In the genomic region with DNA sequence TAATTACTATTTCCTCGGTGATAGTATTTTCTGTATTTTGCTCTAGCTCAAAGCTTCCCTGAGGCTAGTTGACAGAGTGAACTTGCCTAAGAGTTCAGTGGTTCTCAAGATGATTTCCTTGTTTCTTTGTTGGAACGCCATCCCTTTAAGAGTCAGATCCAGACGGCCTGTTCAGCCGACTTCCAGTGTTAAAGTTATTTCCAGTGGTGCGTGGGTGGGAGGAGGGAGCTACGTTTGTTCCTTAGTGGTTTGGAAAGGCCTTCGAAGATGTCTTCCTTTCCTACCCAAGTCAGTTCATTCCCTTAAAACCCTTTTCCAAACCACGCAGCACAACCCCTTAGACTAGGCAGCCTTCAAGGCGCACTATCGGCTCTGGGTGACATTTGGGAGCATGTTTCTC, we compare ENCODE assay signal across 13 mouse cellular contexts. TPM values are rescaled to one million over a fixed set of nuclear protein-coding genes. Genes with fewer than 3 reads are reported as not detected.
A peak's percentile ranks its signal among the peaks of the same experiment; 100 is the strongest.
DNase-seq lines count a peak whose midpoint lies in the region; ATAC-seq and TF ChIP-seq lines count a peak whose summit lies in the region.
"Had no signal": no experiment of that assay in that cellular context is flagged by ENCODE, and none has a peak within 500 bp of the region (broad histone marks: within the 10 kb centered on the region; RNA-seq: fewer than 3 reads in every experiment).

No protein-coding gene starts in this region.

- 60% methylated on average over 10 of the region's 10 CpGs for WGBS in kidney, embryonic 15.5 days
- 59% methylated on average over 10 of the region's 10 CpGs for WGBS in kidney, embryonic 14.5 days
- 45% methylated on average over 10 of the region's 10 CpGs for WGBS in heart, adult 2 months
- WGBS in heart, embryonic 15.5 days: 58% methylated on average over 10 of the region's 10 CpGs
- 61% methylated on average over 10 of the region's 10 CpGs for WGBS in lung, postnatal 0 days
- WGBS in stomach, postnatal 0 days: 63% methylated on average over 10 of the region's 10 CpGs

- no peaks in the 10 kb centered on the region for H3K36me3 ChIP-seq in kidney, embryonic 15.5 days
- no peaks in the 10 kb centered on the region for H3K36me3 ChIP-seq in kidney, embryonic 14.5 days (ENCODE audit: control insufficient read depth, insufficient read depth, low read length)
- H3K36me3 ChIP-seq in heart, adult 2 months (ENCODE audit: control insufficient read depth, insufficient read depth, low read length): no peaks in the 10 kb centered on the region
- H3K36me3 ChIP-seq in heart, embryonic 15.5 days: no peaks in the 10 kb centered on the region
- no peaks in the 10 kb centered on the region for H3K36me3 ChIP-seq in lung, postnatal 0 days (ENCODE audit: insufficient read depth, low read length)
- no peaks in the 10 kb centered on the region for H3K36me3 ChIP-seq in stomach, postnatal 0 days (ENCODE audit: control insufficient read depth, insufficient read depth, low read length)
- H3K36me3 ChIP-seq: embryonic facial prominence, embryonic 12.5 days; liver, embryonic 13.5 days had no signal

- ATAC-seq in kidney, embryonic 15.5 days (replicated peaks; ENCODE audit: low FRiP score): no peak
- ATAC-seq in kidney, embryonic 14.5 days (ENCODE audit: low FRiP score, low TSS enrichment): no peak
- no peak for ATAC-seq in heart, embryonic 15.5 days (replicated peaks; ENCODE audit: insufficient number of reproducible peaks, insufficient read depth, low FRiP score, low read depth)
- no peak for ATAC-seq in lung, postnatal 0 days
- no peak for ATAC-seq in stomach, postnatal 0 days (ENCODE audit: low FRiP score, low TSS enrichment)

- H3K9me3 ChIP-seq in kidney, embryonic 15.5 days (replicated peaks): no peaks in the 10 kb centered on the region
- no peaks in the 10 kb centered on the region for H3K9me3 ChIP-seq in kidney, embryonic 14.5 days (ENCODE audit: control insufficient read depth, low read length)
- H3K9me3 ChIP-seq in heart, embryonic 15.5 days (replicated peaks): no peaks in the 10 kb centered on the region
- no peaks in the 10 kb centered on the region for H3K9me3 ChIP-seq in lung, postnatal 0 days (ENCODE audit: low read length)
- H3K9me3 ChIP-seq in stomach, postnatal 0 days (ENCODE audit: control insufficient read depth, low read length): no peaks in the 10 kb centered on the region
- H3K9me3 ChIP-seq: embryonic facial prominence, embryonic 12.5 days; liver, embryonic 13.5 days had no signal

- no peak overlapping the region for H3K4me3 ChIP-seq in kidney, embryonic 15.5 days (replicated peaks)
- H3K4me3 ChIP-seq in kidney, embryonic 14.5 days (ENCODE audit: low read length): no peak overlapping the region
- H3K4me3 ChIP-seq in heart, adult 2 months: no peak overlapping the region
- no peak overlapping the region for H3K4me3 ChIP-seq in heart, embryonic 15.5 days
- H3K4me3 ChIP-seq in lung, postnatal 0 days (ENCODE audit: low read depth, low read length): no peak overlapping the region
- no peak overlapping the region for H3K4me3 ChIP-seq in stomach, postnatal 0 days (ENCODE audit: low read depth, low read length)
- H3K4me3 ChIP-seq: embryonic facial prominence, embryonic 12.5 days; liver, embryonic 13.5 days had no signal

- no peaks in the 10 kb centered on the region for H3K79me2 ChIP-seq in heart, adult 2 months (replicated peaks; ENCODE audit: control insufficient read depth, insufficient read depth, low read length)

- H3K27me3 ChIP-seq in kidney, embryonic 15.5 days: no peaks in the 10 kb centered on the region
- no peaks in the 10 kb centered on the region for H3K27me3 ChIP-seq in kidney, embryonic 14.5 days (ENCODE audit: control insufficient read depth, insufficient read depth, low read length)
- no peaks in the 10 kb centered on the region for H3K27me3 ChIP-seq in heart, adult 2 months (ENCODE audit: control insufficient read depth, insufficient read depth, low read length)
- H3K27me3 ChIP-seq in heart, embryonic 15.5 days: no peaks in the 10 kb centered on the region
- no peaks in the 10 kb centered on the region for H3K27me3 ChIP-seq in lung, postnatal 0 days (replicated peaks; ENCODE audit: insufficient read depth, low read length)
- no peaks in the 10 kb centered on the region for H3K27me3 ChIP-seq in stomach, postnatal 0 days (ENCODE audit: control insufficient read depth, insufficient read depth, low read length)
- H3K27me3 ChIP-seq: CH12.LX; embryonic facial prominence, embryonic 12.5 days had no signal

- 0 out of 2 replicates have a peak overlapping the region, but pooled peaks have one; percentile 10 for H3K27ac ChIP-seq in kidney, embryonic 15.5 days
- H3K27ac ChIP-seq in kidney, embryonic 14.5 days (ENCODE audit: low read depth, low read length): no peak overlapping the region
- H3K27ac ChIP-seq in heart, adult 2 months: peak overlapping the region; percentile 57
- peak overlapping the region; percentile 4; the same call in 1 of the 2 replicates for H3K27ac ChIP-seq in heart, embryonic 15.5 days
- no peak overlapping the region for H3K27ac ChIP-seq in lung, postnatal 0 days (ENCODE audit: low read length)
- no peak overlapping the region for H3K27ac ChIP-seq in stomach, postnatal 0 days (replicated peaks)
- H3K27ac ChIP-seq: embryonic facial prominence, embryonic 12.5 days; liver, embryonic 13.5 days had no signal

- TF ChIP-seq EP300 in heart, adult 2 months (IDR thresholded peaks at IDR 0.05; ENCODE audit: insufficient read depth, low read depth, low read length): no peak
- TF ChIP-seq EP300 in lung, postnatal 0 days (IDR thresholded peaks at IDR 0.05): no peak
- TF ChIP-seq EP300 in stomach, postnatal 0 days (optimal IDR thresholded peaks at IDR 0.05): no peak

- no peak for TF ChIP-seq CTCF in heart, adult 2 months (IDR thresholded peaks at IDR 0.05)
- TF ChIP-seq CTCF in lung, postnatal 0 days (IDR thresholded peaks at IDR 0.05): no peak
- no peak for TF ChIP-seq CTCF in stomach, postnatal 0 days (IDR thresholded peaks at IDR 0.05; ENCODE audit: low read depth)

- H3K9ac ChIP-seq in kidney, embryonic 15.5 days: no peak overlapping the region
- H3K9ac ChIP-seq in kidney, embryonic 14.5 days (ENCODE audit: low read depth, low read length): no peak overlapping the region
- H3K9ac ChIP-seq in heart, adult 2 months (ENCODE audit: low read depth, low read length): no peak overlapping the region
- no peak overlapping the region for H3K9ac ChIP-seq in heart, embryonic 15.5 days
- no peak overlapping the region for H3K9ac ChIP-seq in lung, postnatal 0 days (replicated peaks; ENCODE audit: low read depth)
- H3K9ac ChIP-seq in stomach, postnatal 0 days (ENCODE audit: low read length): no peak overlapping the region
- H3K9ac ChIP-seq: embryonic facial prominence, embryonic 12.5 days; liver, embryonic 13.5 days had no signal

- intact Hi-C loops in heart, adult 2 months (cut with DNase I): loop anchor here (5.0 kb wide), 1 partner anchor 55 kb away; no protein-coding TSS in a partner anchor

- peaks cover 72% of the 10 kb centered on the region for H3K4me1 ChIP-seq in kidney, embryonic 15.5 days
- H3K4me1 ChIP-seq in kidney, embryonic 14.5 days (ENCODE audit: control insufficient read depth, insufficient read depth, low read length): peaks cover 22% of the 10 kb centered on the region
- H3K4me1 ChIP-seq in heart, adult 2 months (ENCODE audit: control insufficient read depth, insufficient read depth, low read length): peaks cover 13% of the 10 kb centered on the region
- H3K4me1 ChIP-seq in heart, embryonic 15.5 days (replicated peaks): peaks cover 45% of the 10 kb centered on the region
- H3K4me1 ChIP-seq in lung, postnatal 0 days (ENCODE audit: insufficient read depth, low read depth, low read length): peaks cover 7% of the 10 kb centered on the region; the same call in 1 of the 2 replicates
- no peaks in the 10 kb centered on the region for H3K4me1 ChIP-seq in stomach, postnatal 0 days (replicated peaks; ENCODE audit: control insufficient read depth, insufficient read depth)

- H3K4me2 ChIP-seq in kidney, embryonic 15.5 days: no peak overlapping the region
- no peak overlapping the region for H3K4me2 ChIP-seq in kidney, embryonic 14.5 days (replicated peaks; ENCODE audit: low read depth, low read length)
- no peak overlapping the region for H3K4me2 ChIP-seq in heart, embryonic 15.5 days
- H3K4me2 ChIP-seq in lung, postnatal 0 days (replicated peaks; ENCODE audit: low read depth, low read length): no peak overlapping the region
- H3K4me2 ChIP-seq in stomach, postnatal 0 days (replicated peaks; ENCODE audit: low read depth): no peak overlapping the region
- H3K4me2 ChIP-seq: embryonic facial prominence, embryonic 12.5 days; liver, embryonic 13.5 days had no signal

- peak; percentile 34 to 42 for DNase-seq in heart, adult 2 months
- peak; percentile 30 for DNase-seq in lung, postnatal 0 days (ENCODE audit: low spot score)
- DNase-seq in thymus, postnatal 14 days: no peak
- DNase-seq in stomach, postnatal 0 days (ENCODE audit: low spot score): no peak
- DNase-seq in urinary bladder, postnatal 4 days (ENCODE audit: low spot score in 2 of 2): no peak
- DNase-seq: adrenal gland, postnatal 10 days; cerebellum, adult 11 months; liver, embryonic 13.5 days had no signal

- TF ChIP-seq POLR2A in heart, adult 2 months (IDR thresholded peaks at IDR 0.05; ENCODE audit: insufficient read depth, low read depth, low read length): no peak

RNA-seq across cellular contexts. Expression of a gene that starts 58.9 kb away (rescaled TPM):
- 8.1 and 8.7 TPM in 2 replicates for polyA plus RNA-seq in kidney, embryonic 15.5 days (2015; fragmentation: Nextera tagmentation; extraction: Ambion mirVana)
- 9.3 TPM in 2 replicates for polyA plus RNA-seq in kidney, embryonic 14.5 days (2014; fragmentation: Nextera tagmentation; extraction: Ambion mirVana)
- 1 to 10 TPM; 1.5 TPM for total RNA-seq in heart, adult 2 months (2021)
- 1.9 and 2.0 TPM in 2 replicates for polyA plus RNA-seq in heart, adult 2 months (2012; rRNA removed)
- 6.5 and 6.8 TPM in 2 replicates for polyA plus RNA-seq in heart, embryonic 15.5 days (2015; fragmentation: Nextera tagmentation; extraction: Ambion mirVana)
- polyA plus RNA-seq in lung, postnatal 0 days (2015; fragmentation: Nextera tagmentation; extraction: Ambion mirVana): 4.1 and 4.8 TPM in 2 replicates
- polyA plus RNA-seq in stomach, postnatal 0 days (2015; fragmentation: Nextera tagmentation; extraction: Ambion mirVana): 1.4 and 1.7 TPM in 2 replicates

Comparison
In these comparisons a context has a peak if more than half of its experiments do, and no peak if none do; other contexts are left out.
1. H3K27ac ChIP-seq: peak in kidney, embryonic 15.5 days (single experiment), heart, adult 2 months (single experiment) and heart, embryonic 15.5 days (single experiment); none in kidney, embryonic 14.5 days (single experiment), lung, postnatal 0 days (single experiment) and stomach, postnatal 0 days (single experiment).
2. DNase-seq: peak in heart, adult 2 months (2 of 2) and lung, postnatal 0 days (single experiment); none in thymus, postnatal 14 days (single experiment), stomach, postnatal 0 days (single experiment) and urinary bladder, postnatal 4 days (0 of 2).